Mouse (Mus musculus): ENCODE results near the gene AU021092. TPM values are rescaled to one million over a fixed set of nuclear protein-coding genes. Genes with fewer than 3 reads are reported as not detected.

Gene AU021092
- polyA plus RNA-seq, 1 experiment from 2014 or later, result 0.73 TPM

GRCm38 (mm10) chr16:5212150-5212549 lies 9.9 kb downstream of the AU021092 start:
- no peaks in the 10 kb centered on the region for H3K4me1 ChIP-seq (replicated peaks)
- H3K4me2 ChIP-seq, result no peak overlapping the region
- H3K9me3 ChIP-seq (replicated peaks), result no peaks in the 10 kb centered on the region
- 0 out of 2 replicates have a peak, but pooled peaks cover 3% of the 10 kb centered on the region for H3K27me3 ChIP-seq
- no peaks in the 10 kb centered on the region for H3K36me3 ChIP-seq (replicated peaks)
- no peak overlapping the region for H3K27ac ChIP-seq (replicated peaks)
- 59% methylated on average over 3 of the region's 3 CpGs for WGBS (ENCODE audit: insufficient replicate concordance)
- no peak overlapping the region for H3K9ac ChIP-seq
- ATAC-seq (ENCODE audit: insufficient read depth), result no peak
- no peak overlapping the region for H3K4me3 ChIP-seq (replicated peaks)

DNA sequence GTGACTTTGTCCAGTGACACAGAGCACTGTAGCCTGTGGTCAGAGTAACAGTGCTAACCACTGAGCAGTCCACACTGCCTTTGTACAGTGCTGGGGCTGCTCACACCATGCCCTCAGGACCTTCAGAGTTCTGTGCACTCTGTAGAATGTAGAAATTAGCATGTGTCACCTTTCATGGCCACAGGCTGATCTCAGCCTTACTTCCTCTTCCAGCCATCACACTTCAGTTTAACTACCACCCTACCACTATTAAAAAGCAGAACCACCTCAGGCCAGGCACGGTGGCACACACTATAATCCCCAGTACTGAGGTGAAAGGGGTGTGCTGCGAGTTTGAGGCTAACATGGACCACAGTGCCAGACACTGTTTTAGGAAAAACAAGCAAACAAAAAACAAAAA lies 11.7 kb downstream of the AU021092 start:
- no peaks in the 10 kb centered on the region for H3K4me1 ChIP-seq (replicated peaks)
- WGBS (ENCODE audit: insufficient replicate concordance), result 25% methylated on average over 2 of the region's 2 CpGs
- no peaks in the 10 kb centered on the region for H3K9me3 ChIP-seq (replicated peaks)
- no peak for ATAC-seq (ENCODE audit: insufficient read depth)
- H3K27me3 ChIP-seq, result no peaks in the 10 kb centered on the region
- no peak overlapping the region for H3K4me2 ChIP-seq
- no peak overlapping the region for H3K9ac ChIP-seq
- no peak overlapping the region for H3K27ac ChIP-seq (replicated peaks)
- H3K36me3 ChIP-seq (replicated peaks), result no peaks in the 10 kb centered on the region
- no peak overlapping the region for H3K4me3 ChIP-seq (replicated peaks)

DNA sequence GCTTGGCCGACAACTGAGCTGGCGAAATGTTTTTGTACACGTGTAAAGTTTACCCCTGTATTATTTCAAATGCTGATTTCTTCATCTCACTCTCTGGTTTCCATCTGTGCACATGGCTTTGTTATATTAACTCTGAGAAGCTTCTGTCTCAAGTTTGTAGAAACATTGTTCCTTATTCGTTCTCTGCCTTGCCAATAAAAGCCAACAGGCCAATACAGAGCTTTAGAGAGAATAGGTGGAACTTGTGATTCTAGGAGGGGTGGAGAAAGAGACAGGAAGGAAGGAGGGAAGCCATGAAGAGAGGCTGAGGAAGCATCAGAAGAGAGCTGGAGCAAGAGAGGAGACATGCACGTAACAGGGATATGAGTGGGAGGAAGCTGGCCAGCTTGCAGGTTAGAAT lies 16.0 kb downstream of the AU021092 start:
- Histone ChIP-seq H3K9me3 (replicated peaks) (no peaks in the 10 kb centered on the region), H3K36me3 (replicated peaks) (no peaks in the 10 kb centered on the region; the same call in 1 of the 2 replicates), H3K4me3 (replicated peaks) (no peak overlapping the region), H3K27ac (replicated peaks) (no peak overlapping the region), H3K27me3 (no peaks in the 10 kb centered on the region), H3K9ac (no peak overlapping the region), H3K4me2 (no peak overlapping the region), H3K4me1 (replicated peaks) (peaks cover 23% of the 10 kb centered on the region)
- ATAC-seq (ENCODE audit: insufficient read depth), result no peak
- WGBS (ENCODE audit: insufficient replicate concordance), result 60% methylated on average over 5 of the region's 5 CpGs

- Histone ChIP-seq H3K27me3 (no peaks in the 10 kb centered on the region), H3K4me1 (replicated peaks) (peaks cover 23% of the 10 kb centered on the region), H3K9ac (no peak overlapping the region), H3K27ac (replicated peaks) (no peak overlapping the region), H3K4me2 (no peak overlapping the region), H3K36me3 (replicated peaks) (peaks cover under 1% of the 10 kb centered on the region; the same call in 1 of the 2 replicates), H3K9me3 (replicated peaks) (no peaks in the 10 kb centered on the region), H3K4me3 (replicated peaks) (no peak overlapping the region)
- ATAC-seq (ENCODE audit: insufficient read depth), result no peak
- WGBS (ENCODE audit: insufficient replicate concordance), result 73% methylated on average over 5 of the region's 5 CpGs
These were observed 16.6 kb downstream of the AU021092 start for GRCm38 (mm10) chr16:5205431-5205970.

- WGBS (ENCODE audit: insufficient replicate concordance), result 3% methylated on average over 40 of the region's 40 CpGs
- no peaks in the 10 kb centered on the region for H3K27me3 ChIP-seq
- peak within 1 kb of the TSS; percentile 95 for H3K4me2 ChIP-seq
- no peaks in the 10 kb centered on the region for H3K9me3 ChIP-seq (replicated peaks)
- H3K4me1 ChIP-seq (replicated peaks), result peaks cover 23% of the 10 kb centered on the region
- H3K9ac ChIP-seq, result peak within 1 kb of the TSS; percentile 61
- peak within 1 kb of the TSS; percentile 76 for H3K4me3 ChIP-seq (replicated peaks)
- peaks cover 6% of the 10 kb centered on the region for H3K36me3 ChIP-seq (replicated peaks)
- H3K27ac ChIP-seq (replicated peaks), result peak within 1 kb of the TSS; percentile 11; the same call in 1 of the 2 replicates
- peak; percentile 69 for ATAC-seq (ENCODE audit: insufficient read depth)
These were observed 18.2 kb downstream of the AU021092 start, which contains the start of gene Nagpa for GRCm38 (mm10) chr16:5203668-5204433. Gene Nagpa (minus strand): TSS chr16:5204012.

DNA sequence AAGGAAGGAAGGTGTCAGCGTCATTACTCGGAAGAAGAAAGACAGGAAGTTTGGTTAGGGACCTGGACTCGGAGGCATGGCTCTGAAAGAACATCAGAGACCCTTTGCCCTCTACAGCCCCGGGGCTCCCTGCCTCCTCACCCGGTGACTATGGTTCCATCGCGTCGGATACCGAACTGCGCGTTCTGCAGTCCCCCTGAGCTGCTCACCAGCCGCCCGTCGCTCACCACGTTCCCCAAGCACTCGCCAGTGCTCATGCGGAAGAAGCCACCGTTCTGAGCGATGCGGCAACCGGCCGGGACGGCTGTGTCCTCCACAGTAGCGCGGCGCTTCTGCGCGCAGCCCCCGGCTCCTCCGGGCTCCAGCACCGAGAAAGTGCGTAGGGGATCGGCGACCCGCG lies 18.9 kb downstream of the AU021092 start:
- peaks cover 6% of the 10 kb centered on the region for H3K36me3 ChIP-seq (replicated peaks)
- H3K9ac ChIP-seq, result peak overlapping the region; percentile 61
- peak overlapping the region; percentile 95 for H3K4me2 ChIP-seq
- peak overlapping the region; percentile 76 for H3K4me3 ChIP-seq (replicated peaks)
- H3K27ac ChIP-seq (replicated peaks), result peak overlapping the region; percentile 11; the same call in 1 of the 2 replicates
- H3K9me3 ChIP-seq (replicated peaks), result no peaks in the 10 kb centered on the region
- peak; percentile 40 for ATAC-seq (ENCODE audit: insufficient read depth)
- peaks cover 23% of the 10 kb centered on the region for H3K4me1 ChIP-seq (replicated peaks)
- under 1% methylated on average over 36 of the region's 36 CpGs for WGBS (ENCODE audit: insufficient replicate concordance)
- no peaks in the 10 kb centered on the region for H3K27me3 ChIP-seq

DNA sequence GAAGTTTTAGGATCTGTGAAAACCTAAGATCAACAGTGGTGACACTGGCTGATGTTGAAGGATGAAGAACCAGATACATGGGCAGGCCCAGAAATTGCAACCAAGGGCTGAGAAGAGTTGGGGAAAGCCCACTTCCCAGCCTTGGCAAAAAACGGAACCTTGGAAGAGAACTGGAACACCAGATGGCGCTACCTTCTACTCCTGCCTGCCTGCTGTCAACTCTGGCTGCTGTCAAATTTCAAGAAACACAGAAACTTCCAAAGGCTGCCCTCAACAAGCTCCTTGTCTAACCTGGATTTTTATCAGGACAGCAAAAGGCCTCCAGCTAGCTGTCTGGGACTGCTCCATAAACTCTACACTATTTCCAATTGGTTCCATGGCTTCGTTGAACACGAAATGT lies 19.4 kb downstream of the AU021092 start:
- H3K9ac ChIP-seq, result peak overlapping the region; percentile 61; the same call in 1 of the 2 replicates
- no peak for ATAC-seq (ENCODE audit: insufficient read depth)

GRCm38 (mm10) chr16:5195080-5195479 lies 27.0 kb downstream of the AU021092 start:
- ATAC-seq (ENCODE audit: insufficient read depth), result no peak
- no peak overlapping the region for H3K27ac ChIP-seq (replicated peaks)
- 30% methylated on average over 6 of the region's 6 CpGs for WGBS (ENCODE audit: insufficient replicate concordance)
- no peaks in the 10 kb centered on the region for H3K4me1 ChIP-seq (replicated peaks)
- peaks cover 10% of the 10 kb centered on the region for H3K36me3 ChIP-seq (replicated peaks)
- H3K9me3 ChIP-seq (replicated peaks), result no peaks in the 10 kb centered on the region
- no peak overlapping the region for H3K4me2 ChIP-seq
- no peaks in the 10 kb centered on the region for H3K27me3 ChIP-seq
- H3K4me3 ChIP-seq (replicated peaks), result no peak overlapping the region
- no peak overlapping the region for H3K9ac ChIP-seq

More for the DNA sequence above, 19.4 kb downstream of the AU021092 start:
- H3K4me3 ChIP-seq (replicated peaks), result peak overlapping the region; percentile 76
- H3K36me3 ChIP-seq (replicated peaks), result peaks cover 6% of the 10 kb centered on the region
- H3K27me3 ChIP-seq, result no peaks in the 10 kb centered on the region
- peaks cover 23% of the 10 kb centered on the region for H3K4me1 ChIP-seq (replicated peaks)
- no peaks in the 10 kb centered on the region for H3K9me3 ChIP-seq (replicated peaks)
- peak overlapping the region; percentile 11; the same call in 1 of the 2 replicates for H3K27ac ChIP-seq (replicated peaks)
- H3K4me2 ChIP-seq, result peak overlapping the region; percentile 95
- WGBS (ENCODE audit: insufficient replicate concordance), result 6% methylated on average over 4 of the region's 4 CpGs

DNA sequence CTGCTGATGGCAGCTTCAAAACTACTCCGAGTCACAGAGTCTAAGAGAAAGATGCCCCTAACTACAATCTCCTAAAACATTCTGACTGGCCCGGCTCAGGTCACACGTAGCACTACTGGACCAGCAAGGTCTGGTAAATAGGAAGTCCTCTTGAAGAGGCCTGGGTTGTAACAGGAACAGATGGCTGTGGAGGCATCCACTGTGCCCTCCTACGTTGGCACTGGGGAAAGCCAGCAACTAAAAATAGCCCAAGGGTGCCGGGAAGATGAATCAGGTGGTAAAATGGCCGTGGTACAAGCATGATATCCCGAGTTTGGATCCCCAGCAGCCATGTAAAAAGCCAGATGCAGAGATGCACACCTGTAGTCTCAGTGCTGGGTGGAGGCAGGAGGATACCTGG lies 35.9 kb downstream of the AU021092 start:
- H3K27ac ChIP-seq (replicated peaks), result no peak overlapping the region
- 0 out of 2 replicates have a peak, but pooled peaks cover 4% of the 10 kb centered on the region for H3K27me3 ChIP-seq
- H3K4me2 ChIP-seq, result no peak overlapping the region
- H3K9me3 ChIP-seq (replicated peaks), result no peaks in the 10 kb centered on the region
- 49% methylated on average over 7 of the region's 7 CpGs for WGBS (ENCODE audit: insufficient replicate concordance)
- no peak for ATAC-seq (ENCODE audit: insufficient read depth)
- no peaks in the 10 kb centered on the region for H3K36me3 ChIP-seq (replicated peaks)
- no peak overlapping the region for H3K4me3 ChIP-seq (replicated peaks)
- H3K9ac ChIP-seq, result no peak overlapping the region
- no peaks in the 10 kb centered on the region for H3K4me1 ChIP-seq (replicated peaks)

GRCm38 (mm10) chr16:5185691-5186090 lies 36.4 kb downstream of the AU021092 start:
- no peak overlapping the region for H3K4me2 ChIP-seq
- 58% methylated on average over 7 of the region's 7 CpGs for WGBS (ENCODE audit: insufficient replicate concordance)
- H3K4me1 ChIP-seq (replicated peaks), result no peaks in the 10 kb centered on the region
- no peak overlapping the region for H3K27ac ChIP-seq (replicated peaks)
- H3K4me3 ChIP-seq (replicated peaks), result no peak overlapping the region
- H3K9me3 ChIP-seq (replicated peaks), result no peaks in the 10 kb centered on the region
- H3K9ac ChIP-seq, result no peak overlapping the region
- 0 out of 2 replicates have a peak, but pooled peaks cover 4% of the 10 kb centered on the region for H3K27me3 ChIP-seq
- no peak for ATAC-seq (ENCODE audit: insufficient read depth)
- H3K36me3 ChIP-seq (replicated peaks), result no peaks in the 10 kb centered on the region

DNA sequence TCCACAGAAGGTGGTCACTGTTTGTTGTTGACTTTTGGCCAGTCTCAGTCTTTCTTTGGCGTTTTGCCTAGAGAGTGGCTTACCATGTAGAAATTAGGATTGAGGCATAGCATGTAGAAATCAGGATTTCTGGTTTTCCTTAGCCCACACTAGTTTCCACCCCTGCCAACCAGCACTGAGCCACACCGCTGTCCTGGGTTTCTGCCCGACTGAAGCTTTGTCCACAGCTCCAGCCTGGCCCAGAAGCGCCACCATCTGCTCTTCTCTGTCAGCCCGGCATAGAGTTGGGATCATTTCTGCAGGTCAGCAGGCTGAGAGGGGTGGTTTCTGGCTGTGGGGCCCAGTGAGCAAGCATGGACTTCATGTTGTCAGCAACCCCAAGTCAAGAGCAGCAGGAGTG lies 37.1 kb downstream of the AU021092 start:
- no peak for ATAC-seq (ENCODE audit: insufficient read depth)
- 60% methylated on average over 5 of the region's 5 CpGs for WGBS (ENCODE audit: insufficient replicate concordance)
- Histone ChIP-seq H3K36me3 (replicated peaks) (no peaks in the 10 kb centered on the region), H3K4me1 (replicated peaks) (no peaks in the 10 kb centered on the region), H3K27ac (replicated peaks) (no peak overlapping the region), H3K27me3 (0 out of 2 replicates have a peak, but pooled peaks cover 4% of the 10 kb centered on the region), H3K4me2 (no peak overlapping the region), H3K9ac (no peak overlapping the region), H3K4me3 (replicated peaks) (no peak overlapping the region), H3K9me3 (replicated peaks) (no peaks in the 10 kb centered on the region)

Measured in liver, embryonic 15.5 days (tissue).